Mouse (Mus musculus) embryonic fibroblast, embryonic 13.5 days (primary cell): Measurements from ENCODE around the gene Oas1f.
"Not testable (repeated sequence)": the region's sequence is repeated elsewhere in the genome, so short reads cannot be mapped to it uniquely, and the experiment has no call there.

Experiments used
- CTCF ChIP-seq: IDR thresholded peaks from 2 replicates; pipeline ENCODE4 v1.5.1; 2011; ENCODE audit warnings: mild to moderate bottlenecking, control low read depth, low read length, moderate library complexity, borderline replicate concordance; ENCODE audit not compliant: insufficient read depth
- POLR2A ChIP-seq: IDR thresholded peaks from 2 replicates; pipeline ENCODE4 v1.6.1; 2011; ENCODE audit warnings: low read depth, mild to moderate bottlenecking, control low read depth, low read length, moderate library complexity

- TF ChIP-seq CTCF, POLR2A: not testable (repeated sequence)
Measured at GRCm38 (mm10) chr5:120894692-120895091, 47.5 kb downstream of the Oas1f start.
